Mouse (Mus musculus): Measurements from ENCODE around the gene Mast4.

DNA sequence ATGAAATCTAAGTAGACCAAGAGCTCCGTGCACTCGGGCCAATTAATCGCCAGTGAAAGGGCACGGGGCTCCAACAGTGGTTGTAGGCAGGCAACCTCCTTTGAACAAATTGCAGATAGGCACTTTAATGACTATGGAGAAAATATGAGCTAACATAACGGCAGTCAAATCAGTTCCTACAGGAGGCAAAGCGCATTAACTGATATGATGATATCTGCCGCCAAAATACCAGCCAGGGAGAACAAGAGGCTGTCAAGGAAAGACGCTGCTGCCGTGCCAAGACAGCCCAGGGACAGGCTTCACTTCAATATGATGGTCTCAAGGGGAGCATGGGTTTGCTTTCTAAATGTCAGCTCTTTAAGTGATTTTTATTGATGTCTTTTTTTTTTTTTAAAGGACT, 401.9 kb downstream of the Mast4 start:
- TF ChIP-seq CTCF (IDR thresholded peaks at IDR 0.05; ENCODE audit: borderline replicate concordance, control insufficient read depth, extremely low read depth, insufficient read depth, low read length, poor library complexity) (no peak), POLR2A (IDR thresholded peaks at IDR 0.05; ENCODE audit: control insufficient read depth, extremely low read depth, insufficient read depth, low read length, poor library complexity) (no peak)

Data from thymus, adult 2 months (tissue).